Mouse (Mus musculus) kidney, embryonic 14.5 days (tissue): ENCODE measurements at regions not wholly inside any gene's neighbourhood (a gene's known extent, or its start where the extent isn't known, plus 50 kb on each side); places are given as distances from the start of the nearest gene placed in this dataset.
A peak's percentile ranks its signal among the peaks of the same experiment; 100 is the strongest.
"Not testable (repeated sequence)": the region's sequence is repeated elsewhere in the genome, so short reads cannot be mapped to it uniquely, and the experiment has no call there.

Source experiments
- ATAC-seq: fragments of 200-750 bp; cut with Nextera tagmentation; 2 replicates; pipeline ENCODE4 v1.8.0; 2017; ENCODE audit warnings: moderate number of reproducible peaks, mild to moderate bottlenecking, moderate TSS enrichment, moderate library complexity; ENCODE audit not compliant: low FRiP score, low TSS enrichment
- H3K27ac ChIP-seq: fragments of 300-500 bp; sonication (generic); 2 replicates; pipeline ENCODE4 v1.5.1; 2014; ENCODE audit warnings: low read depth, mild to moderate bottlenecking, low read length, moderate library complexity, mixed read lengths
- H3K27me3 ChIP-seq: fragments of 300-500 bp; sonication (generic); 2 replicates; pipeline ENCODE4 v1.6.1; 2014; ENCODE audit warnings: mild to moderate bottlenecking, low read length; ENCODE audit not compliant: control insufficient read depth, insufficient read depth
- H3K36me3 ChIP-seq: fragments of 300-500 bp; sonication (generic); 2 replicates; pipeline ENCODE4 v1.6.1; 2014; ENCODE audit warnings: low read length, mixed read lengths; ENCODE audit not compliant: control insufficient read depth, insufficient read depth
- H3K4me1 ChIP-seq: fragments of 300-500 bp; sonication (generic); 2 replicates; pipeline ENCODE4 v1.6.1; 2014; ENCODE audit warnings: low read length, mixed read lengths; ENCODE audit not compliant: control insufficient read depth, insufficient read depth
- H3K4me2 ChIP-seq: fragments of 300-500 bp; sonication (generic); replicated peaks from 2 replicates; pipeline ENCODE4 v1.6.1; 2014; ENCODE audit warnings: low read depth, mild to moderate bottlenecking, low read length
- H3K4me3 ChIP-seq: fragments of 300-500 bp; sonication (generic); 2 replicates; pipeline ENCODE4 v1.5.1; 2014; ENCODE audit warnings: mild to moderate bottlenecking, low read length
- H3K9ac ChIP-seq: fragments of 300-500 bp; sonication (generic); 2 replicates; pipeline ENCODE4 v1.6.1; 2014; ENCODE audit warnings: low read depth, mild to moderate bottlenecking, low read length, moderate library complexity
- H3K9me3 ChIP-seq: fragments of 300-500 bp; sonication (generic); 2 replicates; pipeline ENCODE4 v1.6.1; 2016; ENCODE audit warnings: low read length; ENCODE audit not compliant: control insufficient read depth
- WGBS: fragments of 180-500 bp; shearing (Covaris S2); extraction: QIAGEN DNeasy Blood & Tissue Kit; methylation state at CpG from one replicate; pipeline ENCODE4 v1.1.7; 2014; 5-methylcytosine and 5-hydroxymethylcytosine counted together

DNA sequence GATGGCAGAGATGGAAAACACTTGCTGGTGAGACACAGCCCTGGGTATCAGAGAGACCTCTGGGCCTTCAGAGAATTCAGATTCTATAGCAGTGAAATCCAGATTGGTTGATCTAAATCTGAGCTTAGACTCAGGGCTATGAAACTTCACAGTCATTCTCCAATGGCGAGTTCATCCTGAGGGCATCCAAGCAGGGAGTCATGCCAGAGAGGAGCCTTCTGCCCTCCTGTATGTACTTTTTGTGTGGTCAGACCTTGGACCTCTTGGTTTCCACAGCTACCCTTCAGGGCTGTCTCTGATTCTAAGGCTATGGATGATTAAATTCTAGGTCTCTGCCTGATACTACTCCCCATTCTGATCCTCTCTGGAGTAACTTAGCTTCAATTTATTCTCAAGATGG lies 122.0 kb upstream of the Mettl15 start:
- no peak overlapping the region for H3K4me2 ChIP-seq
- H3K9ac ChIP-seq = no peak overlapping the region
- no peaks in the 10 kb centered on the region for H3K27me3 ChIP-seq
- no peak for ATAC-seq
- no peaks in the 10 kb centered on the region for H3K9me3 ChIP-seq
- H3K27ac ChIP-seq = no peak overlapping the region
- H3K4me1 ChIP-seq = no peaks in the 10 kb centered on the region
- H3K36me3 ChIP-seq = no peaks in the 10 kb centered on the region
- 39% methylated on average over 1 of the region's 1 CpGs for WGBS
- H3K4me3 ChIP-seq = no peak overlapping the region

DNA sequence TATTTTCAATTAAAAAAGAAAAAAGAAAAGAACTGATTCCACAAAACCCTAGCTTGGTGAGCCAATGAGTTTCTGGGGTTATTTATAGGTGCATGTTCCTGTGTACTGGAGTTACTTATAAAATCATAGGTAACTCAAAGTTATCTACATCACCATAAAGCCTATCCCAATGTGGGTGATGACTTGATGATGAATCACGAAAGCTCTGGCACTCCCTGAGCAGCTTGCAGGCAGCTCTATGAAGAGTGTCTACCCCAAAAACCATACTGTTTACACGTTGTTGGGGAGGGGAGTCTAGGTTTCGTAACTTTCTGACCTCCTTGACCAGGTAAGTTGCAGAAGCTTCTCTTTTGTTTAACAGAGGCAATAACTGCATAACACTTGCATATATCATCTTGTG lies 123.7 kb upstream of the Mettl15 start:
- no peak overlapping the region for H3K27ac ChIP-seq
- no peaks in the 10 kb centered on the region for H3K9me3 ChIP-seq
- no peak overlapping the region for H3K4me3 ChIP-seq
- H3K27me3 ChIP-seq = no peaks in the 10 kb centered on the region
- H3K9ac ChIP-seq = no peak overlapping the region
- no peak for ATAC-seq
- H3K4me1 ChIP-seq = no peaks in the 10 kb centered on the region
- H3K4me2 ChIP-seq = no peak overlapping the region
- 72% methylated on average over 3 of the region's 3 CpGs for WGBS
- no peaks in the 10 kb centered on the region for H3K36me3 ChIP-seq

DNA sequence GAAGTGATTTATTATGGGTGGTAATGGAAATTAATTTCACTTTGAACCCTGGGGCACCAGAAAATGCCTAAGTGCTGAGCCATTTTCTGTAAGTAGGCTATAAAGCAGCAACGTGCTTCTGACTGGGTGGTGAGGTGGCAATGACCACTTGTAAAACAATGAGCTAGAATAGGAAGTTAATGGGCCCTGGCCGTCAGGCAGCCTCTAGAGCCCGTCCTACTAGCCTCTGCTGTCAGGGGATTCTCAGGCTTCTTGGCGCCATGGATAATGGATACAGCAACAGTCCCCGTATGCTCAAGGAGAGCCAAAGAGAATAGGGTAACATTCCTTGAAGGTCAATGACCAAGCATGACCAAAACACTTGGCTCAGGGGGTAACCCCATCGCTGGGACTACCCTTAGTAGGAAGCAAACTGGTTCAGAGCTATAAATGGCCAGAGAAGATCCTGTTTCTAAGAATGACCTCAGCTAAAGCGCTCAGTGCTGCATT lies 126.1 kb upstream of the Mettl15 start:
- ATAC-seq = peak; percentile 43; the same call in 1 of the 2 replicates
- Histone ChIP-seq H3K4me2 (no peak overlapping the region), H3K9ac (no peak overlapping the region), H3K27me3 (no peaks in the 10 kb centered on the region), H3K9me3 (no peaks in the 10 kb centered on the region), H3K36me3 (no peaks in the 10 kb centered on the region), H3K4me3 (no peak overlapping the region), H3K27ac (no peak overlapping the region), H3K4me1 (no peaks in the 10 kb centered on the region)
- 24% methylated on average over 7 of the region's 7 CpGs for WGBS

DNA sequence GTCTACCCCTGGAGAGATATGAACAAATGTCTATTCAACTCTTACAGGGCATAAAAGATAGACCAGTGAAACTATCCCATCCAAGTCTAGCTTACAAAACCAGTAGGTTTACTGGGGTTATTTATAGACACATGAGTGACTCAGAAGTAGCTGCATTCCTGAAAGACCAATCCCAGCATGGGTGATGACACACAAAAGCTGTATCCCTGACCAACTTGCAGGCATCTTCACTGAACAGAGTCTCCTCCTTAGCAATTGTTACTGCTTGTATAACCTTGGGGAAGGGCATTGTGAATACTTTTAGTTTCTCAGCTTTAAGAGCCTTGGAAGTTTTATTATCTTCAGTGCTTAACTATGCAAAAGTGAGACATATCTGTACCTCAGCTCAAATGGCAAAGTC lies 139.6 kb upstream of the Mettl15 start:
- no peak for ATAC-seq
- Histone ChIP-seq H3K4me3 (no peak overlapping the region), H3K9me3 (no peaks in the 10 kb centered on the region), H3K27me3 (no peaks in the 10 kb centered on the region), H3K27ac (no peak overlapping the region), H3K36me3 (no peaks in the 10 kb centered on the region), H3K4me1 (no peaks in the 10 kb centered on the region), H3K9ac (no peak overlapping the region), H3K4me2 (no peak overlapping the region)

DNA sequence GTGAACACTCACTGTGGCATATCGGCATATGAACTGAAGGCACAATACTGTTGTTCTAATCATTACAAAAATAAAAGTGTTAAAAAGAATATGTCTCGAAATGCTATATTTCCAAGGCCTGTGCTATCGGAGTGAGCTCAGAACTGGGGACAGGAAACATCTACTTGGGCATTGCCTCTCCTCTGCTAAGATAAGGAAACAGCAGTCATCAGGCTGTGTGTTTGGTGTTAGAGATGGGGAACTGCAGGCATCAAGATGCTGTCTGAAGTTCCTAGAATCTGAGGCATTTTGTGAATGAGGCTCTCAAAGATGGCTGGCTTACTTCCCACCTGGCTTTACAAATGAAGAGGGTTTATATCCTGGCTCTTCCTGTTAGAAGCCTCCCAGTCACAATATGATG lies 150.6 kb upstream of the Mettl15 start:
- Histone ChIP-seq H3K27me3 (no peaks in the 10 kb centered on the region), H3K9me3 (no peaks in the 10 kb centered on the region), H3K36me3 (no peaks in the 10 kb centered on the region), H3K9ac (no peak overlapping the region), H3K27ac (no peak overlapping the region), H3K4me1 (no peaks in the 10 kb centered on the region), H3K4me3 (no peak overlapping the region), H3K4me2 (no peak overlapping the region)
- ATAC-seq = no peak
- 90% methylated on average over 3 of the region's 3 CpGs for WGBS

DNA sequence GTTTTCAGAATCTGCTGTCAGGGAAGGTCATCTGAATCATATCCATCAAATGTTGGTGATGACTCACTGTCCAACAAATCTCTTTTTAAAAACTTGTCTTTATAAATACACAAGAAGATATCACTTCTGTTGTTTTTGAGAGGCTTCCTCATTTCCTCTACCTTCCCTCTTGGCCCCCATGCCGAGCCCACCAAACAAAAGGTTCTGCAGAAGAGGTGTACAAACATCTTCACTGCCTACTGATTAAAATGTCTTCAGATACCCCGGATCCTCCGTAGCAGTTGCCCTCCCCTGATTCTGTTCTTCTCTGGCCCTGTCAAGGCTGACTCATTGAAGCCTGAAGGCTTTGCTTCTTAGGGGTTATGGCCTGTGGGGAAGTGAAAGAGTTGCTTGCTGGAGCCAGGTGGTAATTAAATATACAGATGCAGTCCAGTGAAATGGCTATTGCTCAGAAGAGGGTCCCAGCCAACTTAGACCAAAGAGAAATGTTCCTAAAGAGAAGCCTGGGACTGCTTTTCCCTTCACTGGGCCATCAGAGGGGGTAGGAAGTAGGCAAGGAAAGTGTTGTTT lies 162.1 kb upstream of the Mettl15 start:
- Histone ChIP-seq H3K27me3 (no peaks in the 10 kb centered on the region), H3K4me3 (no peak overlapping the region), H3K9me3 (no peaks in the 10 kb centered on the region), H3K4me1 (no peaks in the 10 kb centered on the region), H3K9ac (no peak overlapping the region), H3K4me2 (no peak overlapping the region), H3K27ac (no peak overlapping the region), H3K36me3 (no peaks in the 10 kb centered on the region)
- WGBS = 71% methylated on average over 3 of the region's 3 CpGs
- no peak for ATAC-seq

DNA sequence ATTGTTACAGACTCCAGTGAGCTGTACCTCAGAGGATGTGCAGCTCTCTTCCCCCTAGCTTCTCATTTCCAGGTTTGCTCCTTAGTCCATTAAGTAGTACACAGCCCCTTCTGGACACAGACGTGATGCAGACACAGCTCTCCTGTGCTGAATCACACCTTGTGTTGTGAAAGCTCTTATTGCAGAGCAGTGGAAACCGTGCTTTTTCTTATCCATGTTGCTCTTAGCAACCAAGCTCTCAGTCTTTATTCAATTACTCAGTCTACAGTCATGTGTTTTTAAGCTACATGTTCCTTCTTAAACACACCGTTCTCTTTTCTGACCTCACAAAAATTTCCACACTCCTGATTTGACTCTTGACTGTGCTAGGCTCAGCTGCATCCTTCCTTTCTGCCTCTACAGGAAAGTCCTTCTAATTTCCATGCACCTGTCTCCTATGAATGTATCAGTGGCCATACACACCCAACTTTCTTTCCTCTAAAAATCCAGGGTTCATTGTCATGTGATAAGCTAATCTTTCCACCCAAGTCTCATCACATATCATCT lies 163.0 kb upstream of the Mettl15 start:
- 75% methylated on average over 3 of the region's 3 CpGs for WGBS
- ATAC-seq = no peak

DNA sequence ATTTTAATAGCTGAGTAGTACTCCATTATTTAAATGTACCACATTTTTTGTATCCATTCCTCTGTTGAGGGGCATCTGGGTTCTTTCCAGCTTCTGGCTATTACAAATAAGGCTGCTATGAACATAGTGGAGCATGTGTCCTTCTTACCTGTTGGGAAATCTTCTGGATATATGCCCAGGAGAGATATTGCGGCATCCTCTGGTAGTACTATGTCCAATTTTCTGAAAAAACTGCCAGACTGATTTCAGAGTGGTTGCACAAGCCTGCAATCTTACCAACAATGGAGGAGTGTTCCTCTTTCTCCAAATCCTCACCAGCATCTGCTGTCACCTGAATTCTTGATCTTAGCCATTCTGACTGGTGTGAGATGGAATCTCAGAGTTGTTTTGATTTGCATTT lies 181.7 kb upstream of the Mettl15 start:
- 97% methylated on average over 1 of the region's 1 CpGs for WGBS

More for the DNA sequence above, 163.0 kb upstream of the Mettl15 start:
- Histone ChIP-seq H3K9ac (no peak overlapping the region), H3K4me2 (no peak overlapping the region), H3K36me3 (no peaks in the 10 kb centered on the region), H3K9me3 (no peaks in the 10 kb centered on the region), H3K4me3 (no peak overlapping the region), H3K27me3 (no peaks in the 10 kb centered on the region), H3K27ac (no peak overlapping the region), H3K4me1 (no peaks in the 10 kb centered on the region)

DNA sequence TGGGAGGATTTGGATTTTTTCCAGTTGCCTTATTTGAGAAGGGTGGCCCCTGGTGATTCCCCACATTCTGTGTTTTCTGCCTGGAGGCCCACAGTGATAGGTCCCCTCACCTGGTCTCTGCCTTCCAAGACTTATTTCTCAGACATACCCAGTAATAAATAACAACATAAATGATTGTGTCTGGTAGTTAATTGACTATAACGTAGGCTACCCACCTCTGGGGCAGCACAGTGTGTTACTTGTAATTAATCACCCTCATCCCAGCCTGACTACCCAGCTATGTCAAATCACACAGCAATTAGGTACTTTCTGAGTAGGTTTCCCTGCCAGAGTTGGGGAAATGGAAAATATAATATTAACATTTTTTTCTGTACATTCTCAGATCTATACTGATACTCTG lies 190.2 kb upstream of the Bdnf start:
- WGBS = 18% methylated on average over 1 of the region's 1 CpGs
- H3K4me2 ChIP-seq = no peak overlapping the region
- peak; percentile 68; the same call in 1 of the 2 replicates for ATAC-seq
- no peak overlapping the region for H3K4me3 ChIP-seq
- H3K4me1 ChIP-seq = no peaks in the 10 kb centered on the region
- H3K9me3 ChIP-seq = no peaks in the 10 kb centered on the region
- no peak overlapping the region for H3K9ac ChIP-seq
- no peaks in the 10 kb centered on the region for H3K36me3 ChIP-seq
- no peak overlapping the region for H3K27ac ChIP-seq
- H3K27me3 ChIP-seq = no peaks in the 10 kb centered on the region

More for the DNA sequence above, 181.7 kb upstream of the Mettl15 start:
- H3K4me3 ChIP-seq, H3K27me3 ChIP-seq, H3K4me2 ChIP-seq, H3K9me3 ChIP-seq, H3K27ac ChIP-seq, H3K36me3 ChIP-seq, H3K4me1 ChIP-seq, ATAC-seq, H3K9ac ChIP-seq: not testable (repeated sequence)
